Mouse (Mus musculus) cerebellum, postnatal 4 days (tissue): ENCODE results near the gene Nsun7.
A peak's percentile ranks its signal among the peaks of the same experiment; 100 is the strongest.
"Not testable (repeated sequence)": the region's sequence is repeated elsewhere in the genome, so short reads cannot be mapped to it uniquely, and the experiment has no call there.

ENCODE experiments used
- DNase-seq, 2 experiments: peaks; one replicate each; pipeline ENCODE4 v3.0.0; 2022; ENCODE audit warnings: low spot score in 2 of 2, mixed read lengths in 1 of 2

The Nsun7 gene

GRCm38 (mm10) chr5:66259756-66260448, at the start of gene Nsun7:
Gene Nsun7, plus strand, starts transcription at chr5:66259897.
- peak; percentile 64 to 81 for DNase-seq

GRCm38 (mm10) chr5:66214395-66214935, 45.2 kb upstream of the Nsun7 start:
- no peak for DNase-seq

- no peak for DNase-seq
These were observed 44.0 kb upstream of the Nsun7 start for GRCm38 (mm10) chr5:66215569-66216277.

- no peak for DNase-seq
These were observed 40.0 kb upstream of the Nsun7 start for GRCm38 (mm10) chr5:66219692-66220091.

- DNase-seq: no peak
These were observed 39.1 kb upstream of the Nsun7 start for GRCm38 (mm10) chr5:66220620-66221019.

GRCm38 (mm10) chr5:66222916-66223315, 36.8 kb upstream of the Nsun7 start:
- no peak for DNase-seq

GRCm38 (mm10) chr5:66226526-66226925, 33.2 kb upstream of the Nsun7 start:
- no peak for DNase-seq

GRCm38 (mm10) chr5:66231660-66232269, 27.9 kb upstream of the Nsun7 start:
- DNase-seq: no peak

GRCm38 (mm10) chr5:66232456-66232855, 27.2 kb upstream of the Nsun7 start:
- no peak for DNase-seq

GRCm38 (mm10) chr5:66241894-66242293, 17.8 kb upstream of the Nsun7 start:
- no peak for DNase-seq

- DNase-seq: no peak
These were observed 16.2 kb upstream of the Nsun7 start for GRCm38 (mm10) chr5:66243467-66243866.

- DNase-seq: no peak
These were observed 15.5 kb upstream of the Nsun7 start for GRCm38 (mm10) chr5:66244043-66244660.

- DNase-seq: no peak
These were observed 13.7 kb upstream of the Nsun7 start for GRCm38 (mm10) chr5:66245958-66246497.

GRCm38 (mm10) chr5:66253219-66253618, 6.5 kb upstream of the Nsun7 start:
- no peak for DNase-seq

GRCm38 (mm10) chr5:66255044-66255443, 4.7 kb upstream of the Nsun7 start:
- no peak for DNase-seq

GRCm38 (mm10) chr5:66259000-66259399, 697 bp upstream of the Nsun7 start:
- no peak for DNase-seq

GRCm38 (mm10) chr5:66259431-66259755, 304 bp upstream of the Nsun7 start:
- not testable (repeated sequence) for DNase-seq

GRCm38 (mm10) chr5:66262475-66262874, 2.8 kb downstream of the Nsun7 start:
- no peak for DNase-seq

GRCm38 (mm10) chr5:66263398-66263797, 3.7 kb downstream of the Nsun7 start:
- peak in 1 of 2 experiments; percentile 42 for DNase-seq

GRCm38 (mm10) chr5:66269616-66270015, 9.9 kb downstream of the Nsun7 start:
- no peak for DNase-seq

GRCm38 (mm10) chr5:66271141-66271540, 11.4 kb downstream of the Nsun7 start:
- DNase-seq: no peak

- no peak for DNase-seq
These were observed 14.7 kb downstream of the Nsun7 start for GRCm38 (mm10) chr5:66274417-66274816.
